Mouse (Mus musculus) megakaryocyte, embryonic 14.5 days (primary cell): ENCODE data around the gene Olfr224. TPM values are rescaled to one million over a fixed set of nuclear protein-coding genes. Genes with fewer than 3 reads are reported as not detected.
A peak's percentile ranks its signal among the peaks of the same experiment; 100 is the strongest.

Experiments
- H3K27me3 ChIP-seq: replicated peaks from 2 replicates; pipeline ENCODE3; 2012; ENCODE audit warnings: inconsistent platforms
- H3K36me3 ChIP-seq: replicated peaks from 2 replicates; pipeline ENCODE3; 2012; ENCODE audit warnings: low read length, inconsistent platforms, mixed read lengths
- H3K4me1 ChIP-seq: 2 replicates; pipeline ENCODE4 v1.6.1; 2012; ENCODE audit warnings: inconsistent platforms
- H3K4me3 ChIP-seq: replicated peaks from 2 replicates; pipeline ENCODE3; 2012; ENCODE audit warnings: moderate library complexity, mild to moderate bottlenecking, inconsistent platforms
- H3K9me3 ChIP-seq: 2 replicates; pipeline ENCODE4 v1.6.1; 2012; ENCODE audit warnings: inconsistent platforms
- FLI1 ChIP-seq: IDR thresholded peaks from 2 replicates; pipeline ENCODE4 v1.6.1; 2012; ENCODE audit warnings: low read length, inconsistent platforms, mixed read lengths
- GATA1 ChIP-seq: IDR thresholded peaks from 3 replicates; pipeline ENCODE4 v1.6.1; 2012; ENCODE audit warnings: mixed read lengths, low read length, inconsistent platforms, borderline replicate concordance
- polyA plus RNA-seq: library from polyadenylated mRNA; stranded (reverse); fragments of >175 nt; gene quantifications from 2 replicates; pipeline ENCODE4 v1.2.3, GENCODE M21; 2012; ENCODE audit warnings: low replicate concordance; ENCODE audit not compliant: insufficient read depth

The Olfr224 gene
- not detected in 2 replicates for polyA plus RNA-seq

- H3K9me3 ChIP-seq: 0 out of 2 replicates have a peak, but pooled peaks cover 6% of the 10 kb centered on the region
- H3K4me1 ChIP-seq: peaks cover 11% of the 10 kb centered on the region
- TF ChIP-seq GATA1: no peak
- no peak for TF ChIP-seq FLI1
- no peaks in the 10 kb centered on the region for H3K36me3 ChIP-seq
- H3K27me3 ChIP-seq: peaks cover 8% of the 10 kb centered on the region
- no peak within 1 kb of the TSS for H3K4me3 ChIP-seq
These were observed at the start of gene Olfr224 for GRCm38 (mm10) chr11:58570405-58570804. Gene Olfr224 (minus strand): TSS chr11:58570553.

GRCm38 (mm10) chr11:58618793-58619192, 48.4 kb upstream of the Olfr224 start:
- peaks cover 14% of the 10 kb centered on the region for H3K27me3 ChIP-seq
- H3K4me1 ChIP-seq: peaks cover 39% of the 10 kb centered on the region
- TF ChIP-seq GATA1 (no peak), FLI1 (no peak)
- H3K36me3 ChIP-seq: no peaks in the 10 kb centered on the region
- no peaks in the 10 kb centered on the region for H3K9me3 ChIP-seq
- H3K4me3 ChIP-seq: no peak overlapping the region

GRCm38 (mm10) chr11:58618369-58618768, 48.0 kb upstream of the Olfr224 start:
- Histone ChIP-seq H3K4me3 (no peak overlapping the region), H3K36me3 (no peaks in the 10 kb centered on the region), H3K4me1 (peaks cover 41% of the 10 kb centered on the region), H3K27me3 (peaks cover 12% of the 10 kb centered on the region), H3K9me3 (no peaks in the 10 kb centered on the region)
- TF ChIP-seq GATA1: no peak
- no peak for TF ChIP-seq FLI1

- no peaks in the 10 kb centered on the region for H3K36me3 ChIP-seq
- no peak within 1 kb of the TSS for H3K4me3 ChIP-seq
- TF ChIP-seq GATA1: no peak
- no peak for TF ChIP-seq FLI1
- peaks cover 45% of the 10 kb centered on the region for H3K4me1 ChIP-seq
- H3K27me3 ChIP-seq: peaks cover 15% of the 10 kb centered on the region
- no peaks in the 10 kb centered on the region for H3K9me3 ChIP-seq
These were observed 45.6 kb upstream of the Olfr224 start, which contains the start of gene 2210407C18Rik for GRCm38 (mm10) chr11:58615975-58616374. Gene 2210407C18Rik (minus strand): TSS chr11:58616075.

- Histone ChIP-seq H3K9me3 (no peaks in the 10 kb centered on the region), H3K4me3 (no peak overlapping the region), H3K4me1 (peaks cover 47% of the 10 kb centered on the region), H3K27me3 (peaks cover 12% of the 10 kb centered on the region), H3K36me3 (no peaks in the 10 kb centered on the region)
- TF ChIP-seq GATA1 (no peak), FLI1 (no peak)
These were observed 44.2 kb upstream of the Olfr224 start for GRCm38 (mm10) chr11:58614526-58614925.

- TF ChIP-seq GATA1 (no peak), FLI1 (no peak)
- Histone ChIP-seq H3K36me3 (no peaks in the 10 kb centered on the region), H3K9me3 (no peaks in the 10 kb centered on the region), H3K4me3 (no peak overlapping the region), H3K27me3 (peaks cover 12% of the 10 kb centered on the region), H3K4me1 (peaks cover 42% of the 10 kb centered on the region)
These were observed 43.0 kb upstream of the Olfr224 start for GRCm38 (mm10) chr11:58613359-58613758.

GRCm38 (mm10) chr11:58607030-58607429, 36.7 kb upstream of the Olfr224 start:
- Histone ChIP-seq H3K4me1 (peaks cover 37% of the 10 kb centered on the region), H3K36me3 (no peaks in the 10 kb centered on the region), H3K9me3 (no peaks in the 10 kb centered on the region), H3K4me3 (peak overlapping the region; percentile 23), H3K27me3 (peaks cover 9% of the 10 kb centered on the region)
- TF ChIP-seq FLI1 (no peak), GATA1 (no peak)

GRCm38 (mm10) chr11:58606177-58606919, 36.0 kb upstream of the Olfr224 start:
- TF ChIP-seq FLI1 (no peak), GATA1 (no peak)
- Histone ChIP-seq H3K4me1 (peaks cover 40% of the 10 kb centered on the region), H3K27me3 (peaks cover 5% of the 10 kb centered on the region), H3K36me3 (no peaks in the 10 kb centered on the region), H3K4me3 (no peak overlapping the region), H3K9me3 (no peaks in the 10 kb centered on the region)

- Histone ChIP-seq H3K9me3 (no peaks in the 10 kb centered on the region), H3K36me3 (no peaks in the 10 kb centered on the region), H3K4me3 (no peak overlapping the region), H3K4me1 (peaks cover 36% of the 10 kb centered on the region), H3K27me3 (no peaks in the 10 kb centered on the region)
- no peak for TF ChIP-seq FLI1
- TF ChIP-seq GATA1: no peak
These were observed 34.9 kb upstream of the Olfr224 start for GRCm38 (mm10) chr11:58605228-58605627.

GRCm38 (mm10) chr11:58604688-58605087, 34.3 kb upstream of the Olfr224 start:
- H3K9me3 ChIP-seq: no peaks in the 10 kb centered on the region
- peaks cover 36% of the 10 kb centered on the region for H3K4me1 ChIP-seq
- TF ChIP-seq GATA1: no peak
- no peak for TF ChIP-seq FLI1
- H3K36me3 ChIP-seq: no peaks in the 10 kb centered on the region
- H3K4me3 ChIP-seq: no peak overlapping the region
- H3K27me3 ChIP-seq: no peaks in the 10 kb centered on the region
